Mouse (Mus musculus): ENCODE measurements around the gene Arhgap11a. TPM values are rescaled to one million over a fixed set of nuclear protein-coding genes. Genes with fewer than 3 reads are reported as not detected.

Arhgap11a gene
- 7.0 TPM in 2 replicates for polyA plus RNA-seq (2012; ENCODE audit: low replicate concordance)

GRCm38 (mm10) chr2:113848245-113849121 is at the start of gene Arhgap11a:
Arhgap11a (minus strand) TSS chr2:113848661.

DNA sequence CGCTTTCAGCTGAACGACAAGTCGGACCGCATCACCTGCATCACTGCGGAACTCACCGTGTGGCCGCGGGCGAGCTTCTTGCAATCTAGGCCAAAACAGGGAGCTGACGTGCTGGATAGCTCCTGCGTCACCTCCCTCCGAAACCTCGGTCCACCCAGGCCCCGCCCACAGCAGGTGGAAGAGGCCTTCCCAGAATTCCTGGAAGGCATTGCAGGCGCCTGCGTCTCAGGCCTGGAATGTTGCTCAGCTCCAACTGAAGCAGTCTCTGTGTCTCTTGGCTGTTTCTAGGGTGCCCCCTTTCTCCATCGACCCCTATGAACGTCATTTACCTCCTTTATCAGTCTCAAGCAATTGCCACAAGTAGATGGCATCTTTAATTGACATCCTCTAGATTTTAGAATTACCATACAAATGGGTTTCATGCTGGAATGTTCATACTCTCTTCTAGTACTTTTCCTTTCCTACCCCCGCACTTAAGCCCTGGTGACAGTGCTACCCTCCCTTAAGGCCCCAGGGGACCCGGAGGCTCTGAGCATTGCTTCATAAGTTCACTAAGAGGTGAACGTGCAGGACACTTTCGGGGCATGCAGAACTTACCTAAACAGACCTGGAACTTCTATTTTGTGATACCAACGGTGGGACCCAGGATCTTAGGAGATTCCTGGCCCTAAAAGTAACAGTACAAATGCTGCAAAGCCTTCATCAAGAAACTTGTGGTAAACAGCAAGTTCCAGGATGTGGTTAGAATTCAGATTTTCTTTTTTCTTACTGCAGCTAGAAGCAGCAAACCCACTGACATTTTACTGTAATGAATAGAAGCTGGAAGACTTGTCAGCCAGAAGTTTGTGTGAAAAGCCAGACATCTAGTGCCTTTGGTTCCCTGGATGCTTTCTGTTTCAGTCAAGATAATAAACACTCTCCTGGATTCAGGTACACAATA is 19.2 kb downstream of the Arhgap11a start, which contains the start of gene Scg5:
TSS of gene Scg5 (minus strand) at position 179 of the 940 bp plus-strand sequence.

Other genes with a start within 250 kb of the Arhgap11a start
- gene Grem1, start 90.0 kb downstream of the Arhgap11a start, polyA plus RNA-seq (2012; ENCODE audit: low replicate concordance), result not detected in 2 replicates
- 0.29 and 0.30 TPM in 2 replicates for gene Scg5, start 19.5 kb downstream of the Arhgap11a start, polyA plus RNA-seq (2012; ENCODE audit: low replicate concordance)
- gene Gjd2, start 165.0 kb upstream of the Arhgap11a start, polyA plus RNA-seq (2012; ENCODE audit: low replicate concordance), result not detected in 2 replicates
- gene Actc1, start 204.9 kb upstream of the Arhgap11a start, polyA plus RNA-seq (2012; ENCODE audit: low replicate concordance), result not detected in 2 replicates